Mouse (Mus musculus) heart, embryonic 11.5 days (tissue): ENCODE measurements at regions not wholly inside any gene's neighbourhood (a gene's known extent, or its start where the extent isn't known, plus 50 kb on each side); places are given as distances from the start of the nearest gene placed in this dataset.
A peak's percentile ranks its signal among the peaks of the same experiment; 100 is the strongest.

Experiments
- ATAC-seq: fragments of 200-750 bp; cut with Nextera tagmentation; replicated peaks from 2 replicates; pipeline ENCODE4 v1.8.0; 2017; ENCODE audit warnings: moderate library complexity; ENCODE audit not compliant: insufficient number of reproducible peaks, low FRiP score, low TSS enrichment
- H3K27ac ChIP-seq: fragments of 300-500 bp; sonication (generic); 2 replicates; pipeline ENCODE4 v1.5.1; 2014; ENCODE audit warnings: mild to moderate bottlenecking, low read depth, low read length
- H3K27me3 ChIP-seq: fragments of 300-500 bp; sonication (generic); 2 replicates; pipeline ENCODE4 v1.6.1; 2014; ENCODE audit warnings: mild to moderate bottlenecking, low read length, mixed read lengths; ENCODE audit not compliant: control insufficient read depth, insufficient read depth
- H3K36me3 ChIP-seq: fragments of 300-500 bp; sonication (generic); 2 replicates; pipeline ENCODE4 v1.6.1; 2014; ENCODE audit warnings: mild to moderate bottlenecking, low read length, moderate library complexity, mixed read lengths; ENCODE audit not compliant: control insufficient read depth, insufficient read depth
- H3K4me1 ChIP-seq: fragments of 300-500 bp; sonication (generic); 2 replicates; pipeline ENCODE4 v1.6.1; 2014; ENCODE audit warnings: low read length; ENCODE audit not compliant: control insufficient read depth, insufficient read depth
- H3K4me2 ChIP-seq: fragments of 300-500 bp; sonication (generic); 2 replicates; pipeline ENCODE4 v1.6.1; 2014; ENCODE audit warnings: mild to moderate bottlenecking, moderate library complexity
- H3K4me3 ChIP-seq: fragments of 300-500 bp; sonication (generic); 2 replicates; pipeline ENCODE4 v1.5.1; 2014; ENCODE audit warnings: low read depth, low read length
- H3K9ac ChIP-seq: fragments of 300-500 bp; sonication (generic); 2 replicates; pipeline ENCODE4 v1.6.1; 2014; ENCODE audit warnings: mild to moderate bottlenecking, low read depth, low read length, moderate library complexity
- H3K9me3 ChIP-seq: fragments of 300-500 bp; sonication (generic); replicated peaks from 2 replicates; pipeline ENCODE4 v1.6.1; 2016; ENCODE audit warnings: low read length; ENCODE audit not compliant: control insufficient read depth
- WGBS: fragments of 180-500 bp; shearing (Covaris S2); extraction: QIAGEN DNeasy Blood & Tissue Kit; methylation state at CpG from one replicate; pipeline ENCODE4 v1.1.7; 2014; ENCODE audit not compliant: insufficient replicate concordance; 5-methylcytosine and 5-hydroxymethylcytosine counted together

DNA sequence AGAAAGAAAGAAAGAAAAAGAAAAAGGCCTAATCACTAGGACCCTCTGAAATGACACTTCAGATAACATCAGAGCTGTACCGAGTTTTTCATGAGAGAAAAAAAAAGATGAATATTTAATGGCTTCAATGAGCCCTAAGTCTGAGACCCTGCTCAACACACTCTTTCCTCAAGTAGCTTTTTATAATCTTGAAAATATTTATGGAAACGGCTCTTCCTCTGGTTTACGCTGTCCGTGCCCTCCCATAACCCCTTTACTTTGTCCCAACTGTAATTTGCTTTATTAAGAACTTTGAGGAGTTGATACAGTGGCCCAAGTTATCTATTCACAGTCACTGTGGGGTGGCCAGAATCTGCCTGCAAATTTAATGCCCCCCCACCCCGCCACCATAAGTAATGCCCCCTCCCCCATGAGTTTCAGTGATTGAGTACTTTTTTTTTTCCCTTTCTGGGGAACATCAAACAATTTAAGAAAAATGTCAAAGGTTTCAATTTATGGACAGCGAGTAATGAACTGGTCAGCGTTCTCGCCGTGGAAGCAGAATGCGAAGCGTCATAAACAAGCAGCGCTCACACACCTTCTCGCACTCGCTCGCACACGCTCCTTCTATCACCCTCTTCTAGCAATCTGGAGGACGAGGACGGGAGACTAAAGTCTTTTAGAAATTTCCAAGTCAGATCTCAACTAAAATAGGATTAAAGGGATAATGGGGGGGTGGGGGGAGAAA is 316.3 kb downstream of the Med13l start:
- Histone ChIP-seq H3K27me3 (peaks cover 22% of the 10 kb centered on the region), H3K4me2 (peak overlapping the region; percentile 66), H3K4me1 (no peaks in the 10 kb centered on the region), H3K27ac (no peak overlapping the region), H3K36me3 (no peaks in the 10 kb centered on the region), H3K9me3 (no peaks in the 10 kb centered on the region), H3K4me3 (peak overlapping the region; percentile 33), H3K9ac (no peak overlapping the region)
- 14% methylated on average over 18 of the region's 18 CpGs for WGBS
- no peak for ATAC-seq

DNA sequence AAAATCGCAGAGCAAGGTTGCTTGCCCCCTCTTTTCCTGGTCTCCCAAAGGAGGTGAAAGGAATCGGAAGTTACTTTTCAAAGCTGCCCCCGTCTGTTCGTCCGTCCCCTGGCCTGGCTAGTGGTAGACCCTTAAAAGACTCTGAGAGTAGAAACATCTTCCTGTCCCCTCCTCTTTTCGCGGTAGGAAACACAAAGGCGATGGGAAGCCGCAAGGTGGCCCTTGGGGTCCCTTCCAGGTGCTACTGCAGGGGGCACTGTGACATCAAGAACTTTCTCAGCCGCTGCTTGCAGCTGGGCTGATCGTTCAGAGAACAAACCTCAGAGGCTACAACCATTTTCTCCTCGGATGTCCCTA is 316.8 kb downstream of the Med13l start:
- no peak overlapping the region for H3K27ac ChIP-seq

DNA sequence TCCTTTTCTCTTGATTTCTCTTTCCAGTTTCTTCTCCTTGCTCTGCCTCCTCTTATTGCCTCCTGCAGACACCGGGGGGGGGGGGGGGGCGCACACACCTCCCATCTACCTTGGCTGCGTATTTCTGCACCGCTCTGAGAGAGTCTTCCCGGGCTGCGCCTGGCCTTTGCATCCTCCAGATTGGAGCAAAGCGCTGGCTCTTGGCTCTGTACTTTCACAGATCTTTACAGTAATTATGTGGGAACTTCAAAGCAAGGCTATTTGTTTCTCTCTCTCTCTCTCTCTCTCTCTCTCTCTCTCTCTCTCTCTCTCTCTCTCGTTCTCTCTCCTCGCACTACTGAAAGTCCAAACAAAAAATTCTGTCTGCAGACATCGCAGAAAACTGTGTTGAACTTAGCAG is 317.4 kb downstream of the Med13l start:
- Histone ChIP-seq H3K4me3 (no peak overlapping the region), H3K9me3 (no peaks in the 10 kb centered on the region), H3K36me3 (no peaks in the 10 kb centered on the region), H3K9ac (no peak overlapping the region), H3K27ac (no peak overlapping the region), H3K27me3 (peaks cover 22% of the 10 kb centered on the region), H3K4me2 (peak overlapping the region; percentile 66), H3K4me1 (no peaks in the 10 kb centered on the region)
- 25% methylated on average over 9 of the region's 10 CpGs for WGBS
- no peak for ATAC-seq

More for the DNA sequence above, 316.8 kb downstream of the Med13l start:
- Histone ChIP-seq H3K4me2 (peak overlapping the region; percentile 66), H3K9ac (no peak overlapping the region), H3K36me3 (no peaks in the 10 kb centered on the region), H3K27me3 (peaks cover 22% of the 10 kb centered on the region), H3K9me3 (no peaks in the 10 kb centered on the region), H3K4me3 (peak overlapping the region; percentile 33), H3K4me1 (no peaks in the 10 kb centered on the region)
- WGBS = under 1% methylated on average over 12 of the region's 12 CpGs
- ATAC-seq = peak; percentile 26; the same call in 1 of the 2 replicates

DNA sequence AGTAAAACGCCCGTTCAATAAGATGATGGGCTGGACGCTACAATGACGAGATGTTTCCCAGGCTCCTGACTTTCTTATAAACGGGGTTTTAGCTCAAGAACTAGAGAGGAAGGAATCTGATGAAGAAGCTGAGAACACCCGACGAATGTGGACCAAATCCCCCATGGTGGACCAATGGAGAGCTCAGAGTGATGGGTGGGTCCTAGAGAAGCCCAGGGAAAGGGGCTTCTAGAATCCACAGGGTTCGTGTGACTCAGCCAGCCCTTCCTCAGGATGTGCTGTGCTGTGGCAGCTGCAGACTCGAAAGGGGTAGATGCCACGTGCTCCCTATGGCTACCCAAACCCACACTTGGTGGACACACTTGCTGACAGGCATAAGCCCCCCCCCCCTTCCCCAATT is 318.2 kb downstream of the Med13l start:
- peaks cover 20% of the 10 kb centered on the region for H3K27me3 ChIP-seq
- 56% methylated on average over 10 of the region's 10 CpGs for WGBS
- no peak for ATAC-seq

DNA sequence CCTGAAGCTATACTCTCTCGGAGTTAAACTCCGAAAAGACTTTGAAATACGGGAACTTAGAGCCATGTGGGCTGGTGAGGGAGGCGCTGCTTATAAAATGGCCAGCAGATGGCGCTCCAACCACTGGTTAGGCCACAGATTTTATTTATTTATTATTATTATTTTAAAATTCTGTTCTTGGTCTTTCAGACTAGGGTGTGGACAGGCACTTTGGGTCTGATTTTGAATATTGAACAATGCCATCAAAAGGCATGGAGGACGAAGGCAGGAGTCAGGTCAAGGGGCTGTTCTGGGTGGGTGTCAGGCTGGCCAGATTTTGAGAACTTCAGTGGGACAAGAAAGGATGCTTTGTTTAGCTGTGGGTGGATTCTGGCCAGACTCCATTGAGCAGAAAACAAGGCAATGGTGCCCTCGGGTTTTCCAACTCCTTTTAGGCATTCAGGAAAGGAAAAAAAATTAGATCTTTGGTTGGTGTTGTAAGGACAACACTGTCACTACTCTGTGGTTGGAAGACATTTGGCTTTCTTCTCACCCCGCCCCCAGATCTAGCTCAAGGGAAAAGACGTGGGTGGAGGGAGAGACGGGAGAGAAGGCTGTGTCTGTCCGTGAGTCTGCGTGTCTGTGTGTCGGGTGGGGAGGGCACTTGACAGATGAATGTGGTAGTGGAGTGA is 319.5 kb downstream of the Med13l start:
- Histone ChIP-seq H3K4me1 (no peaks in the 10 kb centered on the region), H3K27me3 (peaks cover 14% of the 10 kb centered on the region), H3K36me3 (no peaks in the 10 kb centered on the region), H3K4me2 (no peak overlapping the region), H3K9ac (no peak overlapping the region), H3K9me3 (no peaks in the 10 kb centered on the region), H3K4me3 (no peak overlapping the region), H3K27ac (no peak overlapping the region)
- WGBS = 18% methylated on average over 13 of the region's 13 CpGs
- ATAC-seq = no peak

More for the DNA sequence above, 318.2 kb downstream of the Med13l start:
- Histone ChIP-seq H3K27ac (no peak overlapping the region), H3K9me3 (no peaks in the 10 kb centered on the region), H3K9ac (no peak overlapping the region), H3K4me3 (no peak overlapping the region), H3K4me1 (no peaks in the 10 kb centered on the region), H3K4me2 (no peak overlapping the region), H3K36me3 (no peaks in the 10 kb centered on the region)

DNA sequence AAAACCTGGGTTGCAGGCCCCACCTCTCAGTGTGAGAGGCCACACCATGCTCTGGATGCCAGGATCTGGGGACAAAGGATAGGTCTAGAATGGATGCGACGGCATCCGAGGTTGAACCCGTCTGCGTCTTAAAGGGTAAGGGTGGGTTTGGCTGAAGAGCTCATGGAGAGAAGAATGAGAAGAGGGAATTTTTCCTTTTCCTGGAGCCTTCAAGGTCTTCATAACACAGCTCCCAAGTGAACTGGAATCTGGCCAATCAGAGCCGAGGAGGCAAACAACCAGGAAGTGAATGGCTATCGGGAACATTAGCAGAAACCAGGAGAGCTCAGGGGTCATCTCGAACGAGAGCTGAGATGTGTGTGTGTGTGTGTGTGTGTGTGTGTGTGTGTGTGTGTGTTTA is 320.1 kb downstream of the Med13l start:
- no peak for ATAC-seq
- Histone ChIP-seq H3K9ac (no peak overlapping the region), H3K36me3 (no peaks in the 10 kb centered on the region), H3K27ac (no peak overlapping the region), H3K4me3 (no peak overlapping the region), H3K4me1 (no peaks in the 10 kb centered on the region), H3K27me3 (peaks cover 14% of the 10 kb centered on the region), H3K9me3 (no peaks in the 10 kb centered on the region), H3K4me2 (no peak overlapping the region)
- WGBS = 77% methylated on average over 9 of the region's 9 CpGs

DNA sequence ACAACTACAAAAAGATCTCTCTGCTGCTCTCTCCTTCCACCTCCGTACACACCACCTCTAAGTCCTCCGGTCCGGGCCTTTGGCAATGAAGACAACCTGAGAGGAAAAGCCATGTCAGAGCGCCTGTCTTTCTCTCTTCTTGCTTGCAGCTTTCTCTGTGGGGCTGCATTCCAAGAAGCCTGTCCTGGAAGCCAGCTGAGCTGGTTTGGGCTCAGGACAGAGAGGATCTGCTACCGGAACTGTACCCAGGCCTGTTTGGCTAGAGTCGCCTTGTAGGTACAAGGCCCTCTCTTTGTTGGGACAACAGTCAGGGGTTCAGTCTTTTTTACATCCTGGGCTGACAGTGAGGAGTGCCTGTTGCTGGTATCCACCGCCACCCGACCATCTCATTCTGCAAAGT is 321.4 kb downstream of the Med13l start:
- Histone ChIP-seq H3K4me2 (no peak overlapping the region), H3K27ac (no peak overlapping the region), H3K9me3 (no peaks in the 10 kb centered on the region), H3K9ac (no peak overlapping the region), H3K4me3 (no peak overlapping the region), H3K4me1 (no peaks in the 10 kb centered on the region), H3K36me3 (no peaks in the 10 kb centered on the region), H3K27me3 (peaks cover 14% of the 10 kb centered on the region)
- no peak for ATAC-seq
- WGBS = 86% methylated on average over 8 of the region's 8 CpGs

DNA sequence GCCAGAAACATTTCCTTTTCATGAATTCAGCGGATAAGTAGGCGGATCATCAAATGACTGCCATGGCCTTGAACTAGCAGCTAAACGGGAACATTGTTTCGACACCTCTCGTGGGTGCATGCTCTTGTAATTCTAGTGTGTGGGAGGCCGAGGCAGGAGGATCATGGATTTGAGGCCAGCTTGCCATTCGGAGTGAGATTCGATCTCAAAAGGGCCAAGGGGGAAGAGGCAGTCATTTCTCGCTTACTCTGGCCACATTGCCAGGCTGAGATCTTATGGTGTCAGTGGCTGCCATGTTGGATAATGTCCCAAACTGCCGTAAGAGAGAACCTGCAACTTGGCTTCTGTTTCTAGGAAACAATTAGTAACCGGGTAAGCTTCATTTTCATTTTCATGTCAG is 327.7 kb downstream of the Med13l start:
- Histone ChIP-seq H3K4me1 (no peaks in the 10 kb centered on the region), H3K36me3 (no peaks in the 10 kb centered on the region), H3K27me3 (no peaks in the 10 kb centered on the region), H3K9me3 (no peaks in the 10 kb centered on the region), H3K4me3 (no peak overlapping the region), H3K9ac (no peak overlapping the region), H3K27ac (no peak overlapping the region), H3K4me2 (no peak overlapping the region)
- WGBS = 85% methylated on average over 11 of the region's 11 CpGs
- ATAC-seq = no peak

DNA sequence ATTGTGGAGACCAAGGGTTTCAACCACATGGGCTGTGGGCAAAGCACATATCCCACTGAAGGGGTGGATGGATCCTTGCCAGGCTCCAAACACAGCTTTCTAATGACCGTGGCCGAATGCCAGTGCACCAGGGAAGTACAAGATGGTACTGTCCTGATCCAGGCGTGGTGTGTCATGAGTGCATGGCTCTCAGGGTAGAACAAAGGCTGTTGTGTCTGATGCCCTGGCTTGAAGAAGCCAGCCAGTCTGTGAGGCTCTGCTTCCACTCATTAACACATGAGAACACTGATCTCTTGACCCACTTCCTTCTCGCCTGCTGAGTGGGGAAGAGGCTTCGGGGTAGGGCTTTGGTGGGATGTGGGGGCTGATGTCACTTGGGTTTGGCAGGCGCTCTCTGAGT is 330.7 kb downstream of the Med13l start:
- Histone ChIP-seq H3K9me3 (no peaks in the 10 kb centered on the region), H3K9ac (no peak overlapping the region), H3K4me2 (no peak overlapping the region), H3K4me3 (no peak overlapping the region), H3K27ac (no peak overlapping the region), H3K36me3 (no peaks in the 10 kb centered on the region), H3K4me1 (no peaks in the 10 kb centered on the region), H3K27me3 (no peaks in the 10 kb centered on the region)
- 64% methylated on average over 6 of the region's 6 CpGs for whole genome bisulfite sequencing
- no peak for ATAC-seq
